Mouse (Mus musculus): Measurements from ENCODE around the gene Calcrl. TPM values are rescaled to one million over a fixed set of nuclear protein-coding genes. Genes with fewer than 3 reads are reported as not detected.

Gene Calcrl
- total RNA-seq, 1 experiment, result 1.2 TPM

DNA sequence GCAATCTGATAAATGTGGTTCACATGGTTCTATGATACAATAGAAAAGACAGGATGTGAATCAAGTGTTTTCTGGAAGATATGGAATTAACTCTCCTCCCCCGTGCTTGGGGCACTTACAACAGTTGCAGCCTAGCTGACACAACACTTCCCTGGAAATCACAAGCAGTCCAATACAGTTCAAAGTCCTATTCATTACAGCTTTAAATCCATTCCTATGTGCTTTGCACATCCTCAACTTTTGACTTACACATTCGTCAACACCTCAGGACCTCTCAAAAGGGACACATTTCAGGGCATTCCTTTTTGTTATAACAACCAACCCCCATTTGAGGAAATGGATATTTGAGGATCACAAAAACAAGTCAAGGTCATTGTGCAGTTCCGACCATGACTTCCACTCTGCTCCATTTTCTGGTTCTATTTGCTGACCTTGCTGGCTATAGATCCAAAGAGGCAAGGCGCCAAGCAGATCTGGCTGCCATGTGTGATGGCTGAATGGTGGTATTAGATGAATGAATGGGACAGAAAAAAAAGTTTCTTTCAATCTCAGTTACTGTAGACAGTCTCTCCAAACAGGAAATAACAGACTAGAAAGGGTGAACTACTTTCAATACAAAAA lies 108.9 kb downstream of the Calcrl start:
- DNase-seq (ENCODE audit: low read depth, low spot score), result no peak
- Histone ChIP-seq H3K27ac (ENCODE audit: insufficient read depth, low read depth, low read length, poor library complexity, severe bottlenecking) (no peak overlapping the region), H3K9me3 (ENCODE audit: control insufficient read depth, insufficient read depth, low read depth, low read length) (no peaks in the 10 kb centered on the region), H3K9ac (ENCODE audit: insufficient read depth, low read depth, low read length, poor library complexity, severe bottlenecking) (no peak overlapping the region), H3K36me3 (ENCODE audit: control insufficient read depth, insufficient read depth, low read length, poor library complexity, severe bottlenecking) (no peaks in the 10 kb centered on the region), H3K4me3 (ENCODE audit: insufficient read depth in 1 of 2, low read depth in 1 of 2, low read length in 2 of 2, poor library complexity in 1 of 2, severe bottlenecking in 1 of 2) (no peak overlapping the region), H3K4me1 (ENCODE audit: control insufficient read depth in 2 of 2, insufficient read depth in 2 of 2, low read length in 2 of 2, poor library complexity in 1 of 2) (no peaks in the 10 kb centered on the region)
- in situ Hi-C loops (cut with MboI; ENCODE audit: low sequenced_read_pairs in 2 of 2, unreplicated experiment in 2 of 2), result no loop called here
- TF ChIP-seq HCFC1 (IDR thresholded peaks at IDR 0.05; ENCODE audit: borderline replicate concordance, insufficient read depth, low read length), result no peak
- TF ChIP-seq ZNF384 (IDR thresholded peaks at IDR 0.05; ENCODE audit: low read depth, low read length), result no peak
- no peak for TF ChIP-seq MAFK (IDR thresholded peaks at IDR 0.05; ENCODE audit: insufficient read depth, low read depth, low read length)
- no peak for TF ChIP-seq CHD2 (IDR thresholded peaks at IDR 0.05; ENCODE audit: low read depth, low read length)
- TF ChIP-seq ZC3H11A (IDR thresholded peaks at IDR 0.05; ENCODE audit: borderline replicate concordance, low read depth, low read length), result no peak

DNA sequence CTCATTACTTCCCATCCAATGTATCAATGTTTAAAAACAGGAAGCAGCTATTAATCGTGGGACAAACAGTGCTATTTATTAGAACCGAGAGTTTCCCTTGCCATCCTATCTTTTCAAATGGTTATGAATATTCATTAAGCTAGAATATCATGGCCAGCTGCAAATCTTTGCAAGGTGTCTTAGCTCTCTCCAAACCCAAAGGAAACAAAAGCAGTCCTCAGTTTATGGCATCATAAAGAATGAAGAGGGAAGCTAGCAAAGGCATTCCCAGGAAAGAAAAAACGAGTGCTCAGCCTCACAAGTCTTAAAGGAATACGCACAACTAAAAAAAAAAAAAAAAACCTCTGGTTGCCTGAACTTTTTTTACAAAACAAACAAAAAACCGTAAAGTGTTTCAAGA lies 128.7 kb downstream of the Calcrl start:
- Histone ChIP-seq H3K4me1 (ENCODE audit: control insufficient read depth in 2 of 2, insufficient read depth in 2 of 2, low read length in 2 of 2, poor library complexity in 1 of 2) (no peaks in the 10 kb centered on the region), H3K36me3 (ENCODE audit: control insufficient read depth, insufficient read depth, low read length, poor library complexity, severe bottlenecking) (no peaks in the 10 kb centered on the region), H3K4me3 (ENCODE audit: insufficient read depth in 1 of 2, low read depth in 1 of 2, low read length in 2 of 2, poor library complexity in 1 of 2, severe bottlenecking in 1 of 2) (no peak overlapping the region), H3K9me3 (ENCODE audit: control insufficient read depth, insufficient read depth, low read depth, low read length) (no peaks in the 10 kb centered on the region), H3K27ac (ENCODE audit: insufficient read depth, low read depth, low read length, poor library complexity, severe bottlenecking) (no peak overlapping the region), H3K9ac (ENCODE audit: insufficient read depth, low read depth, low read length, poor library complexity, severe bottlenecking) (no peak overlapping the region)
- no peak for DNase-seq (ENCODE audit: low read depth, low spot score)
- in situ Hi-C loops (cut with MboI; ENCODE audit: low sequenced_read_pairs in 2 of 2, unreplicated experiment in 2 of 2), result no loop called here
- TF ChIP-seq HCFC1 (IDR thresholded peaks at IDR 0.05; ENCODE audit: borderline replicate concordance, insufficient read depth, low read length), result no peak
- TF ChIP-seq MAFK (IDR thresholded peaks at IDR 0.05; ENCODE audit: insufficient read depth, low read depth, low read length), result no peak
- no peak for TF ChIP-seq ZNF384 (IDR thresholded peaks at IDR 0.05; ENCODE audit: low read depth, low read length)
- TF ChIP-seq CHD2 (IDR thresholded peaks at IDR 0.05; ENCODE audit: low read depth, low read length), result no peak
- TF ChIP-seq ZC3H11A (IDR thresholded peaks at IDR 0.05; ENCODE audit: borderline replicate concordance, low read depth, low read length), result no peak

DNA sequence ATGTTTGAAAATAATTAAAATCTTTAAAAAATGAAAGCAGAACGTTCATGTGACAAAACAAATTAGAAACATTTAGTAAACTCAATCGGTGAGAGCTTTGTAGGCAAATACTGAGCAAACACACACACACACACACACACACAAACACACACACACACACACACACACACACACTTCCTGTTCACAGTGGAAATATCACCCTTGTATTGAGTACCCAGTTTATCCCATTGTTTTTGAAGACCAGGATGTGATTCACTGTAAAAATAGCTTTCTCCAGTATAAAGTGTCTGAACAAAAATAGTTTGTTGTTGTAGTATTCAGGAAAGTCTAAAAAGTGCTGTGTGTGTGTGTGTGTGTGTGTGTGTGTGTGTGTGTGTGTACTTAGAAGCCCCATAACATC lies 130.1 kb downstream of the Calcrl start:
- H3K27ac ChIP-seq (ENCODE audit: insufficient read depth, low read depth, low read length, poor library complexity, severe bottlenecking), result no peak overlapping the region
- TF ChIP-seq MAFK (IDR thresholded peaks at IDR 0.05; ENCODE audit: insufficient read depth, low read depth, low read length) (no peak), CHD2 (IDR thresholded peaks at IDR 0.05; ENCODE audit: low read depth, low read length) (no peak), ZNF384 (IDR thresholded peaks at IDR 0.05; ENCODE audit: low read depth, low read length) (no peak), HCFC1 (IDR thresholded peaks at IDR 0.05; ENCODE audit: borderline replicate concordance, insufficient read depth, low read length) (no peak), ZC3H11A (IDR thresholded peaks at IDR 0.05; ENCODE audit: borderline replicate concordance, low read depth, low read length) (no peak)
- H3K9me3 ChIP-seq (ENCODE audit: control insufficient read depth, insufficient read depth, low read depth, low read length), result no peaks in the 10 kb centered on the region
- in situ Hi-C loops (cut with MboI; ENCODE audit: low sequenced_read_pairs in 2 of 2, unreplicated experiment in 2 of 2), result no loop called here
- no peaks in the 10 kb centered on the region for H3K36me3 ChIP-seq (ENCODE audit: control insufficient read depth, insufficient read depth, low read length, poor library complexity, severe bottlenecking)
- no peaks in the 10 kb centered on the region for H3K4me1 ChIP-seq (ENCODE audit: control insufficient read depth in 2 of 2, insufficient read depth in 2 of 2, low read length in 2 of 2, poor library complexity in 1 of 2)
- H3K4me3 ChIP-seq (ENCODE audit: insufficient read depth in 1 of 2, low read depth in 1 of 2, low read length in 2 of 2, poor library complexity in 1 of 2, severe bottlenecking in 1 of 2), result no peak overlapping the region
- no peak for DNase-seq (ENCODE audit: low read depth, low spot score)
- no peak overlapping the region for H3K9ac ChIP-seq (ENCODE audit: insufficient read depth, low read depth, low read length, poor library complexity, severe bottlenecking)

DNA sequence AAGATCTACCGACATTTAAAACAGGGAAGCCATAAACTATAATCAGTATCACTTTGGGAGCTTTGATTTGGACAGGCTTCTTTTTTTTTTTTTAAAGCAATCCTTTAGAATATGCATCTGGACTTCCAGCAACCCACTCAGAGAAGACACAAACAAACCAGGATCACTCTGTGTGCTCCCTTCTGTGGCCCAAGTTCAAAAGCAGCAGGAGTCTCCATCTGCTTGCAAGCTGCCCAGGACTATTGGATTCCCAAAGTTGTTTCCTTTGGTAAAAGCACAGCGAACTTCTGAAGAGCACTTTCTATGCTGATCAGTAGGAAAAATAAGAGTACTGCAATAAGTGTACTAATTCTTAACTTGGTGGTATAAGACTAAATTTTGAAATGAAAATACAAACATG lies 130.6 kb downstream of the Calcrl start:
- Histone ChIP-seq H3K9me3 (ENCODE audit: control insufficient read depth, insufficient read depth, low read depth, low read length) (no peaks in the 10 kb centered on the region), H3K36me3 (ENCODE audit: control insufficient read depth, insufficient read depth, low read length, poor library complexity, severe bottlenecking) (no peaks in the 10 kb centered on the region), H3K27ac (ENCODE audit: insufficient read depth, low read depth, low read length, poor library complexity, severe bottlenecking) (no peak overlapping the region), H3K4me1 (ENCODE audit: control insufficient read depth in 2 of 2, insufficient read depth in 2 of 2, low read length in 2 of 2, poor library complexity in 1 of 2) (no peaks in the 10 kb centered on the region), H3K4me3 (ENCODE audit: insufficient read depth in 1 of 2, low read depth in 1 of 2, low read length in 2 of 2, poor library complexity in 1 of 2, severe bottlenecking in 1 of 2) (no peak overlapping the region), H3K9ac (ENCODE audit: insufficient read depth, low read depth, low read length, poor library complexity, severe bottlenecking) (no peak overlapping the region)
- in situ Hi-C loops (cut with MboI; ENCODE audit: low sequenced_read_pairs in 2 of 2, unreplicated experiment in 2 of 2), result no loop called here
- TF ChIP-seq HCFC1 (IDR thresholded peaks at IDR 0.05; ENCODE audit: borderline replicate concordance, insufficient read depth, low read length) (no peak), ZNF384 (IDR thresholded peaks at IDR 0.05; ENCODE audit: low read depth, low read length) (no peak), CHD2 (IDR thresholded peaks at IDR 0.05; ENCODE audit: low read depth, low read length) (no peak), MAFK (IDR thresholded peaks at IDR 0.05; ENCODE audit: insufficient read depth, low read depth, low read length) (no peak), ZC3H11A (IDR thresholded peaks at IDR 0.05; ENCODE audit: borderline replicate concordance, low read depth, low read length) (no peak)
- DNase-seq (ENCODE audit: low read depth, low spot score), result no peak
